Mouse (Mus musculus): ENCODE results near the gene Atp5k. TPM values are rescaled to one million over a fixed set of nuclear protein-coding genes. Genes with fewer than 3 reads are reported as not detected.

Atp5k gene
- total RNA-seq, 2 experiments from 2014 or later, result 595 to 950 TPM

- no peak for DNase-seq
- TF ChIP-seq CTCF (IDR thresholded peaks at IDR 0.05), result no peak
- intact Hi-C loops (cut with DNase I), result no loop called here
- Histone ChIP-seq H3K4me3 (no peak overlapping the region), H3K27ac (no peak overlapping the region)
Measured at GRCm38 (mm10) chr5:108454094-108454493, 19.8 kb upstream of the Atp5k start.

- no peak for TF ChIP-seq CTCF (IDR thresholded peaks at IDR 0.05)
- intact Hi-C loops (cut with DNase I), result no loop called here
- H3K4me3 ChIP-seq, result no peak overlapping the region
- no peak overlapping the region for H3K27ac ChIP-seq
- no peak for DNase-seq
Measured at GRCm38 (mm10) chr5:108452422-108452821, 18.2 kb upstream of the Atp5k start.

- Histone ChIP-seq H3K27ac (no peak overlapping the region), H3K4me3 (no peak overlapping the region)
- DNase-seq, result no peak
- intact Hi-C loops (cut with DNase I), result no loop called here
- TF ChIP-seq CTCF (IDR thresholded peaks at IDR 0.05), result no peak
Measured at GRCm38 (mm10) chr5:108451611-108452010, 17.4 kb upstream of the Atp5k start.

GRCm38 (mm10) chr5:108450837-108451540, 16.7 kb upstream of the Atp5k start:
- intact Hi-C loops (cut with DNase I), result no loop called here
- Histone ChIP-seq H3K4me3 (no peak overlapping the region), H3K27ac (no peak overlapping the region)
- no peak for TF ChIP-seq CTCF (IDR thresholded peaks at IDR 0.05)
- no peak for DNase-seq

- Histone ChIP-seq H3K27ac (peak within 1 kb of the TSS; percentile 82), H3K4me3 (peak within 1 kb of the TSS; percentile 73)
- intact Hi-C loops (cut with DNase I), result no loop called here
- DNase-seq, result peak; percentile 84
- no peak for TF ChIP-seq CTCF (IDR thresholded peaks at IDR 0.05)
Measured at GRCm38 (mm10) chr5:108448785-108449668, 14.8 kb upstream of the Atp5k start, which contains the start of gene Mfsd7a. TSS of gene Mfsd7a (minus strand) at chr5:108448891.

- Histone ChIP-seq H3K27ac (no peak overlapping the region), H3K4me3 (peak overlapping the region; percentile 73; the same call in 1 of the 2 replicates)
- TF ChIP-seq CTCF (IDR thresholded peaks at IDR 0.05), result no peak
- intact Hi-C loops (cut with DNase I), result no loop called here
- no peak for DNase-seq
Measured at GRCm38 (mm10) chr5:108447857-108448256, 13.6 kb upstream of the Atp5k start.

- DNase-seq, result no peak
- intact Hi-C loops (cut with DNase I), result no loop called here
- TF ChIP-seq CTCF (IDR thresholded peaks at IDR 0.05), result no peak
- Histone ChIP-seq H3K27ac (no peak overlapping the region; the same call in 1 of the 2 replicates), H3K4me3 (no peak overlapping the region)
Measured at GRCm38 (mm10) chr5:108446973-108447372, 12.7 kb upstream of the Atp5k start.

- Histone ChIP-seq H3K27ac (peak overlapping the region; percentile 79), H3K4me3 (no peak overlapping the region)
- intact Hi-C loops (cut with DNase I), result no loop called here
- no peak for TF ChIP-seq CTCF (IDR thresholded peaks at IDR 0.05)
- peak; percentile 75 for DNase-seq
Measured at GRCm38 (mm10) chr5:108436101-108436500, 1.9 kb upstream of the Atp5k start.

GRCm38 (mm10) chr5:108431196-108431595, 3.1 kb downstream of the Atp5k start:
- H3K27ac ChIP-seq, result no peak overlapping the region
- TF ChIP-seq CTCF (IDR thresholded peaks at IDR 0.05), result no peak
- no peak for DNase-seq
- intact Hi-C loops (cut with DNase I), result loop anchor here (5.0 kb wide), 1 partner anchor 236 kb away; the partner anchor contains the start of gene Dgkq
- H3K4me3 ChIP-seq, result no peak overlapping the region

GRCm38 (mm10) chr5:108427186-108427585, 7.1 kb downstream of the Atp5k start:
- Histone ChIP-seq H3K27ac (no peak overlapping the region), H3K4me3 (no peak overlapping the region)
- TF ChIP-seq CTCF (IDR thresholded peaks at IDR 0.05), result peak; percentile 89
- peak; percentile 55 for DNase-seq
- intact Hi-C loops (cut with DNase I), result loop anchor here (2.0 to 5.0 kb wide), 5 partner anchors 55 to 300 kb away; no protein-coding TSS in a partner anchor

- intact Hi-C loops (cut with DNase I), result no loop called here
- no peak overlapping the region for H3K4me3 ChIP-seq
- TF ChIP-seq CTCF (IDR thresholded peaks at IDR 0.05), result no peak
- DNase-seq, result no peak
- no peak overlapping the region for H3K27ac ChIP-seq
Measured at GRCm38 (mm10) chr5:108423427-108423826, 10.8 kb downstream of the Atp5k start.

- TF ChIP-seq CTCF (IDR thresholded peaks at IDR 0.05), result no peak
- no peak for DNase-seq
- intact Hi-C loops (cut with DNase I), result no loop called here
- Histone ChIP-seq H3K4me3 (no peak overlapping the region), H3K27ac (no peak overlapping the region)
Measured at GRCm38 (mm10) chr5:108422741-108423140, 11.5 kb downstream of the Atp5k start.

GRCm38 (mm10) chr5:108414711-108415110, 19.5 kb downstream of the Atp5k start:
- no peak for TF ChIP-seq CTCF (IDR thresholded peaks at IDR 0.05)
- Histone ChIP-seq H3K4me3 (no peak overlapping the region), H3K27ac (no peak overlapping the region)
- no peak for DNase-seq
- intact Hi-C loops (cut with DNase I), result no loop called here

Measured in gastrocnemius, adult 2 months (tissue).